Mouse (Mus musculus): ENCODE data around the gene Muc1. TPM values are rescaled to one million over a fixed set of nuclear protein-coding genes. Genes with fewer than 3 reads are reported as not detected.

The Muc1 gene
- 0.04 and 0.13 TPM in 2 replicates for total RNA-seq (2012; rRNA removed)
- 1 to 10 TPM in 1 of 2 experiments, not detected in 1; 1.1 TPM for polyA plus RNA-seq (2012; ENCODE audit: insufficient read depth in 1 of 2, insufficient read length in 2 of 2, low read depth in 1 of 2, low replicate concordance in 2 of 2, missing spikeins in 1 of 2)

DNA sequence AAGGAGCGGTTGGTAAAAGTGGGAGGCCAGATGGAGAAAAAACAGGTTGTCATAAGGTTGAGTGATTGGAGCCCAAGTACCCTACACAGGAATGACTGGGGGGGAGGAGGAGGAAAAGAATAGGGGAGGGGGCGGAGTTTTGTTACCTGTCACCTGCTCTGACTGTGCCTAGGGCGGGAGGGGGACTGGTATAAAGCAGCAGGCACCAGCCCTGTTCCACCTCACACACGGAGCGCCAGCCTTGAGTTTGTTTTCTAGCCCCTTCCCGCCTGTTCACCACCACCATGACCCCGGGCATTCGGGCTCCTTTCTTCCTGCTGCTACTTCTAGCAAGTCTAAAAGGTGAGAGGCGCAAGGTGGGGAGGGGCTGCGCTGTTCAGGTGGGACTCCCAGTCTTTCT, at the start of gene Muc1:
Gene Muc1, plus strand, starts transcription at position 222 of the 400 bp plus-strand sequence.
- TF ChIP-seq CTCF (IDR thresholded peaks at IDR 0.05 in 2 of 3, conservative IDR thresholded peaks at IDR 0.05 in 1 of 3; ENCODE audit: control insufficient read depth in 1 of 3, insufficient read depth in 1 of 3, low read depth in 2 of 3, low read length in 3 of 3, poor library complexity in 1 of 3, severe bottlenecking in 1 of 3) (no peak), POLR2A (IDR thresholded peaks at IDR 0.05; ENCODE audit: control insufficient read depth in 1 of 2, insufficient read depth in 1 of 2, low read depth in 1 of 2, low read length in 2 of 2, poor library complexity in 1 of 2) (0 out of 4 replicates have a peak, but pooled peaks of 1 of the 2 experiments have one; percentile 36)
- Histone ChIP-seq H3K4me1 (ENCODE audit: control insufficient read depth in 1 of 2, insufficient read depth in 2 of 2, low read length in 2 of 2) (peaks cover 4 to 18% of the 10 kb centered on the region in 2 experiments), H3K9ac (ENCODE audit: control insufficient read depth, low read depth, low read length, poor library complexity, severe bottlenecking) (peak within 1 kb of the TSS; percentile 68), H3K27ac (ENCODE audit: control insufficient read depth, low read depth, low read length) (peak within 1 kb of the TSS; percentile 36; the same call in 1 of the 2 replicates), H3K36me3 (ENCODE audit: control insufficient read depth in 1 of 2, insufficient read depth in 2 of 2, low read length in 2 of 2) (peaks cover 0 to 12% of the 10 kb centered on the region in 2 experiments; a peak in 2 of 4 replicates), H3K9me3 (replicated peaks; ENCODE audit: insufficient read depth, low read length) (no peaks in the 10 kb centered on the region), H3K79me2 (ENCODE audit: control insufficient read depth, insufficient read depth, low read length, poor library complexity) (no peaks in the 10 kb centered on the region), H3K4me3 (ENCODE audit: control insufficient read depth in 1 of 2, insufficient read depth in 1 of 2, low read depth in 2 of 2, low read length in 2 of 2) (peak within 1 kb of the TSS; percentile 65 to 83), H3K27me3 (ENCODE audit: control insufficient read depth in 1 of 2, insufficient read depth in 2 of 2, low read length in 2 of 2) (no peaks in the 10 kb centered on the region)
- DNase-seq (ENCODE audit: low read depth, low spot score), result no peak

DNA sequence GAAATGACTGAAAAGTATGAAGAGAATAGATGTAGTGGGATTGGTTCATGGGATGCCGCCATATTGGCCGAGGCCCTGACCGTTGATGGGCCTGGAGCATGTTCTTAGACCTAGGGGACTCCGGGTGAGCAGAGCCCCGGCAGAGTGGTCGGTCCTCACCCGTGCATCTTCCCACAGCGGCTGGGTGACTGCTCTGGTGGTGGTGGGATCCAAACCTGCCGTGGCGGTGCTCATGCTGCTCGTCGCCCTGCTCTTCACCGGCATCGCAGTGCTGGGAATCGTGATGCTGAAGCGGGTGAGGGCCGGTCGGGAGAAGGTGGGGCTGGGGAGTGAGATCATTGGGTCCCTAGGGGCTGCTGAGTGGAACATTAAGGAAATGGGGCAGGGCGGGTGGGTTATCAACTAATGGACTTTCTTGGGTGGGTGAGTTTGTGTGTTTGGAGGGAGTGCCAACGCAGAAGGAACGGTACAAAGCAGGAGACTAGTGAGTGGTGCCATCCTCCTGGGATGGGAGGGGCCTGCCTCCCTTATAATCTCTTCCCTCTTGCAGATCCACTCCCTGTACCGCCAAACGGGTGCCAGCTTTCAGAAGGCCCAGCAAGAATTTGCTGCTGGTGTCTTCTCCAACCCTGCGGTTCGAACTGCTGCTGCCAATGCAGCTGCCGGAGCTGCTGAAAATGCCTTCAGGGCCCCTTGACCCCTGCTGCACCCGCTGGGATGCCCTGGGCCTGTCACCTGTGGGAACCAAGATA, 46.9 kb upstream of the Muc1 start:
- DNase-seq (ENCODE audit: low read depth, low spot score), result no peak
- Histone ChIP-seq H3K9ac (ENCODE audit: control insufficient read depth, low read depth, low read length, poor library complexity, severe bottlenecking) (peak overlapping the region; percentile 38; the same call in 1 of the 2 replicates), H3K9me3 (replicated peaks; ENCODE audit: insufficient read depth, low read length) (no peaks in the 10 kb centered on the region), H3K4me1 (ENCODE audit: control insufficient read depth in 1 of 2, insufficient read depth in 2 of 2, low read length in 2 of 2) (peaks cover 14 to 58% of the 10 kb centered on the region in 2 experiments), H3K36me3 (ENCODE audit: control insufficient read depth in 1 of 2, insufficient read depth in 2 of 2, low read length in 2 of 2) (peaks cover 7 to 49% of the 10 kb centered on the region in 2 experiments), H3K27me3 (ENCODE audit: control insufficient read depth in 1 of 2, insufficient read depth in 2 of 2, low read length in 2 of 2) (no peaks in the 10 kb centered on the region), H3K4me3 (ENCODE audit: control insufficient read depth in 1 of 2, insufficient read depth in 1 of 2, low read depth in 2 of 2, low read length in 2 of 2) (0 out of 4 replicates have a peak overlapping the region, but pooled peaks of 1 of the 2 experiments have one; percentile 10), H3K27ac (ENCODE audit: control insufficient read depth, low read depth, low read length) (peak overlapping the region; percentile 92), H3K79me2 (ENCODE audit: control insufficient read depth, insufficient read depth, low read length, poor library complexity) (peaks cover 23% of the 10 kb centered on the region)
- no peak for TF ChIP-seq TAL1 (IDR thresholded peaks at IDR 0.05; ENCODE audit: low read length)
- 0 out of 4 replicates have a peak, but pooled peaks of 1 of the 2 experiments have one; percentile 31 for TF ChIP-seq POLR2A (IDR thresholded peaks at IDR 0.05; ENCODE audit: control insufficient read depth in 1 of 2, insufficient read depth in 1 of 2, low read depth in 1 of 2, low read length in 2 of 2, poor library complexity in 1 of 2)
- TF ChIP-seq SMC3 (IDR thresholded peaks at IDR 0.05; ENCODE audit: low read depth, low read length), result 0 out of 2 replicates have a peak, but pooled peaks have one; percentile 1

DNA sequence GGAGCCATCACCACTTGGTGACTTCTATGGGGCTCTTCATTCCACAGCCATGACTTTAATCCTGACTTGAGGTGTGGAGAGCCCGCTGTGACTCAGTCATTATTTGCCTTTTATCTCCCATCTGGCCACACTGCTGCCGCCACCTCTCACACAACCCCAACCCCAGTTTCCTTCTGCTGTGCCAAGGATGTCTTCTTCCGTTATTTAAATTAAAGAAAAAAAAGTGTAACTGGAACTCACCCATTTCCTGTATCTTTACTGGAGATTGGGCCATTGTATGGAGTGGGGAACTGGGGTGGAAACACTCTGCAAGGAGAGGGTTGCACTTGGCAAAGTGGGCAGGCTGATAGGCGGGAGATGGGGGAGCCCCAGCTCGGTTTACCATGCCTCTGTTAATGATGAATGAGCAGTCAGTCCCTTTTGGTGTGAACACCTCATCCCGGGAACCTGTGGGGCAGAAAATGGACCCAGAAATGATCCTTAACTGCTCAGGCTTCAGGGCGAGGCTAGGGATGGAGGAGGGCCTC, 46.3 kb upstream of the Muc1 start:
- H3K36me3 ChIP-seq (ENCODE audit: control insufficient read depth in 1 of 2, insufficient read depth in 2 of 2, low read length in 2 of 2), result peaks cover 7 to 54% of the 10 kb centered on the region in 2 experiments
- peaks cover 20% of the 10 kb centered on the region for H3K79me2 ChIP-seq (ENCODE audit: control insufficient read depth, insufficient read depth, low read length, poor library complexity)
- peak overlapping the region; percentile 92 for H3K27ac ChIP-seq (ENCODE audit: control insufficient read depth, low read depth, low read length)
- H3K27me3 ChIP-seq (ENCODE audit: control insufficient read depth in 1 of 2, insufficient read depth in 2 of 2, low read length in 2 of 2), result no peaks in the 10 kb centered on the region
- H3K4me3 ChIP-seq (ENCODE audit: control insufficient read depth in 1 of 2, insufficient read depth in 1 of 2, low read depth in 2 of 2, low read length in 2 of 2), result peak overlapping the region; percentile 9 to 16; a peak in 3 of 4 replicates
- H3K4me1 ChIP-seq (ENCODE audit: control insufficient read depth in 1 of 2, insufficient read depth in 2 of 2, low read length in 2 of 2), result peaks cover 18 to 65% of the 10 kb centered on the region in 2 experiments
- peak; percentile 93 for DNase-seq (ENCODE audit: low read depth, low spot score)
- peak overlapping the region; percentile 50 for H3K9ac ChIP-seq (ENCODE audit: control insufficient read depth, low read depth, low read length, poor library complexity, severe bottlenecking)
- no peaks in the 10 kb centered on the region for H3K9me3 ChIP-seq (replicated peaks; ENCODE audit: insufficient read depth, low read length)
- TF ChIP-seq KAT2A (conservative IDR thresholded peaks at IDR 0.05; ENCODE audit: low read depth, low read length), result no peak
- no peak for TF ChIP-seq RAD21 (IDR thresholded peaks at IDR 0.05; ENCODE audit: low read depth, low read length)
- no peak for TF ChIP-seq TAL1 (IDR thresholded peaks at IDR 0.05; ENCODE audit: low read length)
- TF ChIP-seq SIN3A (IDR thresholded peaks at IDR 0.05; ENCODE audit: low read length), result no peak; the same call in none of the 2 replicates
- peak; percentile 74 for TF ChIP-seq MYC (IDR thresholded peaks at IDR 0.05; ENCODE audit: low read depth, low read length)
- TF ChIP-seq POLR2AphosphoS5 (IDR thresholded peaks at IDR 0.05; ENCODE audit: borderline replicate concordance, low read depth, low read length), result no peak
- TF ChIP-seq TCF12 (IDR thresholded peaks at IDR 0.05; ENCODE audit: low read depth, low read length), result no peak; the same call in 1 of the 2 replicates
- peak; percentile 95 for TF ChIP-seq MYB (IDR thresholded peaks at IDR 0.05; ENCODE audit: low read depth, low read length)
- TF ChIP-seq BHLHE40 (IDR thresholded peaks at IDR 0.05; ENCODE audit: borderline replicate concordance, low read depth, low read length), result no peak; the same call in 1 of the 2 replicates
- TF ChIP-seq USF2 (IDR thresholded peaks at IDR 0.05; ENCODE audit: borderline replicate concordance in 1 of 2, insufficient read depth in 1 of 2, low read depth in 1 of 2, low read length in 2 of 2), result no peak
- no peak for TF ChIP-seq GABPA (IDR thresholded peaks at IDR 0.05; ENCODE audit: low read depth, low read length)
- peak; percentile 98 for TF ChIP-seq ZNF384 (IDR thresholded peaks at IDR 0.05; ENCODE audit: low read depth, low read length)
- no peak for TF ChIP-seq NRF1 (IDR thresholded peaks at IDR 0.05; ENCODE audit: insufficient read depth, low read depth, low read length, poor library complexity, severe bottlenecking)
- 0 out of 2 replicates have a peak, but pooled peaks have one; percentile 77 for TF ChIP-seq CHD1 (IDR thresholded peaks at IDR 0.05; ENCODE audit: low read depth, low read length)
- TF ChIP-seq HCFC1 (IDR thresholded peaks at IDR 0.05; ENCODE audit: low read depth, low read length), result no peak
- TF ChIP-seq MXI1 (IDR thresholded peaks at IDR 0.05; ENCODE audit: low read depth, low read length), result peak; percentile 34; the same call in 1 of the 2 replicates
- peak; percentile 66 for TF ChIP-seq TBP (IDR thresholded peaks at IDR 0.05; ENCODE audit: low read depth, low read length)
